Mouse (Mus musculus) brain, embryonic 14.5 days (tissue): Measurements from ENCODE around the gene 4931422A03Rik.

Source experiments
- CTCF ChIP-seq: fragments of 200-500 bp; IDR thresholded peaks from 2 replicates; pipeline ENCODE4 v1.5.1; 2012; ENCODE audit warnings: inconsistent platforms, mild to moderate bottlenecking, moderate library complexity, borderline replicate concordance; ENCODE audit not compliant: insufficient read depth, insufficient read length; ENCODE audit errors: extremely low read depth
- POLR2A ChIP-seq: fragments of 200-500 bp; IDR thresholded peaks from 2 replicates; pipeline ENCODE4 v1.6.1; 2012; ENCODE audit warnings: mild to moderate bottlenecking, inconsistent platforms, borderline replicate concordance; ENCODE audit not compliant: poor library complexity, insufficient read depth, insufficient read length, severe bottlenecking; ENCODE audit errors: extremely low read depth

GRCm38 (mm10) chr2:104029074-104029473 lies 913 bp upstream of the 4931422A03Rik start:
- TF ChIP-seq CTCF (no peak), POLR2A (no peak)
